Mouse (Mus musculus) cerebellum, adult 11-12 months (tissue): ENCODE results near the gene Anp32b.

Experiments
- DNase-seq: peaks from one replicate; pipeline ENCODE4 v3.0.0; 2022

Anp32b gene

DNA sequence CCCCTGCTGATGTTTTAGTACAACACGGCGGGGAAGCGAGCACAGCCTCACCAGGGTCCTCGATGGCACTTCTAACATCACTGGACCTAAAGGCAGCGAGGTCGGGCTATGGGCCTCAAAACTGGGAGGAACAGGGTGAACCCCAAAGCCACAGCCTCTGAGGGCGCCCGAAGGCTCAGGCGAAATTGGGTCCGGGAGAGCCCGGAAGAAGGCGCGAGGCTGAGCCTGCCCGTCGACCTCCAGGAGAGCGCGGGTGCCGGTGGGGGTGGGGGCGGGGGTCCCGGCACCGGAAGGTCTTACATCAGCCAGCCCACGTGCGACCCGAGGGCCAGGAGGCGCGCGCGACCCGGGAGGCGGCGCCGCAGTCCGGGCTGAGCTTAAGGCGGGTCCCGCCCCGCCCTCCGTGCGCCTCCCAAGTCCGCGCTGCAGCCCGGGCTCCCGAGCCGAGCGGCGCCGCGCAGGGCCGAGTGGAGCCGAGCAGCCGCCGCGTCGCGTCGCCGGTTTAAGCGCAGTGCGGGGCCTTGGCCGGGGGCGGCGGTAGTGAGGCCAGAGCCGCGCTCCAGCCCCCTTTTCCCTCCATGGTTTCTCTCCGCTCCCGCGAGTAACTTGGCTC, at the start of gene Anp32b:
Gene Anp32b, plus strand, starts transcription at position 384 of the 613 bp plus-strand sequence.
- DNase-seq: peak; percentile 93

- DNase-seq: no peak
Observed at GRCm38 (mm10) chr4:46404042-46404795, 46.5 kb upstream of the Anp32b start.

DNA sequence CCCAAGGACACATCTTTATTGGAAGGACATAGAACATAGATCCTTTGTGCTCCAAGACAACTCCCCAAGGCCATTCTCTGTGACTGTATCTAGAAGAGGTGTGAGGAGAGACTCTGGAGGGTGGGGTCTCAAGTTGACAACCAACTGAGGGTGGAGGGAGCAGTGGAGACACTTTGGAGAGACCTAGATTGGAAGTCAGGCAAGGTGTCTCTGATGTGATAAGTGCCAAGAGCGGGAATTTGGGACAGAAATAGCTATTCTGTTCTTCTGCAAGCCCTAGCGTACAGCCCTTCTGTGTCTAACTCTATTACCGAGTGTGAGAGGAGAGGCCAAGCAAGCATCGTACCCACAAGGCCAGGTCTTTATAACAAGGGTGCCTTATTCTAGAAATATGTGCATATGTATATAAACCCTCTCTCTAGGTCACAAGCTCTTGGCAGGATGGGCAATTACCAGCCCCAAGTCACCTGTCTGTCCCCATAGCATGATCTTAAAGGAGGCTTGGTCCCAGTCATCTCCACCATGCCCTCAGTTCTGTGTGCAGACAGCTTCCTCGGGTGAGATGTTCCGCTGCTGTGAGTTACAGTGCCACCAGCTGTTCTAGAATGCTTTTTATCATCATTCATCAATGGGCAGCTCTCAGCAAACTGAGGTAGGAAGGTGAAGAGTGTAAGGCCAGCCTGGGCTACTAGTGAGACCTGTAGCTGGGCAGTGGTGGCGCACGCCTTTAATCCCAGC, 43.6 kb upstream of the Anp32b start:
- no peak for DNase-seq

- no peak for DNase-seq
Observed at GRCm38 (mm10) chr4:46410677-46411076, 40.0 kb upstream of the Anp32b start.

DNA sequence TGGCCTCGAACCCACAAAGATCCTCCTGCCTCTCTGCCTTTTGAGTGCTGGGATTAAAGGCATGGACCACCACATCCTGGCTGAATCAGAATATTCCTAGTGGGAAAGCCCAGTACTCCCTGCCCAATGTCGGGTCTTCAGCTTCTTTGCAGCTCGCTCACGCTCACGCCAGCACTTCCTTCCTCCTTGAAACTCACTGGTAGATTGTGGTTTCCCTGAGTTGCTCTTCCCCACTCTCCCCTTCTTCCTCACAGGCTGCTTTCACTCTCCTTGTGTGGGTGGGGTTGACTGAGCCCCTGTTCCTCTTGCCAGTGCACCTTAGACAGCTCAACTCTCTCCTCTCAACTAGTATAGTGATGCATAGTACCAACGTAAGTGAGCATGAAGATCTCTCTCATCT, 39.2 kb upstream of the Anp32b start:
- DNase-seq: no peak

GRCm38 (mm10) chr4:46412113-46412512, 38.6 kb upstream of the Anp32b start:
- DNase-seq: no peak

DNA sequence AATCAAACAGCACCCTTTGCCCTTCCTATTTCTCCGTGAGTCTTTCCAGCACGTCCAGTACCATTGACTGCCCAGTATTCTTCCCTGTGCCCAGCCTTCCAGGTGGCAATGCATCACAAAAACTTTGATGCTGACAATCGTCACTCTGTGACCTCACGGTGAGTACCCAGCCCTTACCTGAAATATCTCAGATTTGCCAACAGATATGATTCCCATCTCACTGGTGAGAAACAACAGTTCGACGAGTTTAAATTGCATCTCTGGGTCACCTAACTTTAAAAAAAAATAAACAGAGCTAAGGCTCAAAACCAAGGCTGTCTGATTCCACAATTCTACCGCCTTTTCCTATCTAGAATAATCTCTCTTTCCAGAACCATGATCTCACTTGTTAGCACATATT, 37.3 kb upstream of the Anp32b start, which contains the start of gene Hemgn:
Gene Hemgn, minus strand, starts transcription at position 101 of the 400 bp plus-strand sequence.
- no peak for DNase-seq

DNA sequence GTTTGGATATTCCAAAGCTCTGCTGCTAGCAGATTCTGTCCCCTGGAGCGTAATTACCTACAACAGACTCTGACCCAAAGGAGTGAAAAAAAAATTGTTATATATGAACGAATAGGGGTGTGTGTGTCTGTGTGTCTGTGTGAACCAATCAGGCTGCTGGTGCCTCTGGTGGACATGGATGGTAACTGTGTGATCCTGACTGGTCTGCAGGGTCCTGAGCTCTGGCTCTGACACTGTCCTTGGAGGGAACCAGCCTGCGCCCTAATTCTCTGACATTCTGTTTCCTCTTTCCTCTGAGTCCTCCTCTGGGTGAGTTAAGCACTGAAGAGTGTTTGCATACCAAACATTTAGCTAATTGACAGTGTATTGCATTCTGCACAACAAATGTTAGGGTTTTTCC, 33.2 kb upstream of the Anp32b start:
- DNase-seq: no peak

DNA sequence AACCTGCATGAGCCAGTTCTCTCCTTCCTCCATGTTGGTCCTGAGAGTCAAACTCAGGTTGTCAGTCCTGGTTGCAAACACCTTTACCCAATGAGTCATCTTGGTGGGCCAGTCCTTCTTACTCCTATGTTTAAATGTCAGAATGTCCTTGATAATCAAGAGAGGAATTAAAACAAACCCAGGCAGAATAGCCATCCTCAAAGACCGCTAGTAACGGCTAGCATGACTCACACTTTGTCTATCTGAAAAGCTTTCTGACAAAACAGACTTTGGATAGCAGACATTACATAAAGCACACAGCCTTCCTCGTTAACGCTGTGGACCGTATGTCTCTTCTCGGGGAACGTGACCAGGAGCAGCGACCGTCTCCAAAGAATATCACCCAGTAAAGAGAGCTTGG, 31.9 kb upstream of the Anp32b start:
- no peak for DNase-seq

- no peak for DNase-seq
Observed at GRCm38 (mm10) chr4:46422625-46423024, 28.1 kb upstream of the Anp32b start.

GRCm38 (mm10) chr4:46428903-46429499, 21.7 kb upstream of the Anp32b start:
- no peak for DNase-seq

- DNase-seq: no peak
Observed at GRCm38 (mm10) chr4:46432339-46433036, 18.2 kb upstream of the Anp32b start.

GRCm38 (mm10) chr4:46442501-46442900, 8.2 kb upstream of the Anp32b start:
- DNase-seq: no peak

- DNase-seq: peak; percentile 89
Observed at GRCm38 (mm10) chr4:46445237-46445945, 5.3 kb upstream of the Anp32b start.

DNA sequence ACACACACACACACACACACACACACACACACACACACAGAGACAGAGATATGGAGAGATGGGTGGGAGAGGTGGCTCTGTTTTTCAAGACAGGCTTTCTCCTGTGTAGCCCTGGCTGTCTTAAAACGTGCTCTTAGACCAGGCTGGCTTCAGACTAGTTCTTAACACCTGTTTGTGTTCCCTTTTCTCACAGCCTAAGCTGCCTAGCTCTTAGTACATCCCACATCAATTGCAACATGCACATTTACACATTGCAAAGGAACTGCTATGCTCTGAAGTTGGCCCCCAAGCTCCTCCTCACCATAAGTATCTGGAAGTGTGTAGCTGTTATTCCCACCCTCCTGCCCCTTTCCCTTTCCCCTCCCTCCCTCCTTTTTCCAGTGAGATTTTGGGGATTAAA, 3.2 kb upstream of the Anp32b start:
- DNase-seq: no peak

DNA sequence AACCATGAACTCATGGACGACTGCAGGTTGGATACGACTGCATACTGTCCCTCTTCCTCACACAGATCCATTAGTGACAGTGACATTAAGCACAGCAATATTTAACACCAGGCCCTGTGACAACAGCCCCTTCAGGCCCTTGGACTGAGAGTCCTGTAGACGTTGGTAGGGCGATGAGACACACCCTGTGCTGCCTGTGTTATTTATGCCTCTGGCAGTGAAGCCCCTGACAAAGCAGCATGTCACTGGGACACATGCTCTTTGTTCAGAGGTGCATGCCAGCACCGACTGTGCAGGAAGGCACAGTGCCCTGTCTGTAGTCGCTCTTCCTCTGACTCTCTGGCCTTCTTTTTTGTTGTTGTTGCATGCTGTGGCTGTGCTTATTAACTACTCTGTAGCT, 1.8 kb upstream of the Anp32b start:
- DNase-seq: peak; percentile 81

GRCm38 (mm10) chr4:46450020-46450518, 633 bp upstream of the Anp32b start:
- no peak for DNase-seq

GRCm38 (mm10) chr4:46451240-46451757, 597 bp downstream of the Anp32b start:
- DNase-seq: peak; percentile 86

DNA sequence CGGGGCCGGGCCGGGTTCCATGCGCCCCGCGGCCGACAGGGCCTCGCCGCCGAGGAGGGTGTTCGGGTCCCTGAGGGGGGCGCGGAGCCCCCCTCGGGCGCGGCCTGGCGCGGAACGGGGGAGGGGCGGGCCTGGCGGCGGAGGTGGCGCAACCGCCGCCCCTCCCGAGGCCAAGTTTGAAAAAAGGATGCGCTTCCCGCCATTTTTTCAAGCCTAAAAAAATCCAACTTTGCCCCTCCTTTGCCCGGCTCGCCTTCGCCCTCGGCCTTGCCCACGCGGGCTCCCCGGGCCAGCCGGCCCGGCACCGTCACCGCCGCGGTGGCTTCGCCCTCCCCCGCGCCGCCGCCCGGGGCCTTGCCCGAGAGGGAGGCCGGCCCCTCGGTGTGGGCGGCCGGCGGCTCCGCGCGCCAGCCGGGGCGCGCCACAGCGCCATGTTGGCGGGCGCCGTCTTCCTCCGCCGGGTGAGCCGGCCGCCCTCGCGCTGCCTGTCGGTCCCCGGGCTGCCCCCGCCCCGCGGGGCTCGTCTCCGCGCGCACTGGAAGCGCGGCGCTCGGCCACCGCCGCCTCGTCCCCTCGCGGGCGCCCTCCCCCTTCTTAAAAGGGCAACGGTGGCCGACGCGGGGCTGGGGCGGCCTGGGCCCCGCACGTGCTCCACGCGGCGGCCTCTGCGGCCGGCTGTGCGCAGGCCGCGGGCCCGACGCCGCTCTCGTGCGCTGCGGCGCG, 1.2 kb downstream of the Anp32b start:
- DNase-seq: peak; percentile 83

- DNase-seq: peak; percentile 68
Observed at GRCm38 (mm10) chr4:46452481-46452850, 1.8 kb downstream of the Anp32b start.
